In genomic region chr4:139411351-139411750, GRCm38 (mm10) we compare ENCODE assay signal across 29 mouse cellular contexts. TPM values are rescaled to one million over a fixed set of nuclear protein-coding genes. Genes with fewer than 3 reads are reported as not detected.
DNase-seq lines count a peak whose midpoint lies in the region; ATAC-seq and TF ChIP-seq lines count a peak whose summit lies in the region.
"Had no signal": no experiment of that assay in that cellular context is flagged by ENCODE, and none has a peak within 500 bp of the region (broad histone marks: within the 10 kb centered on the region; RNA-seq: fewer than 3 reads in every experiment).

No protein-coding gene starts in this region.

- no peak overlapping the region for H3K27ac ChIP-seq in forebrain, postnatal 0 days (ENCODE audit: low read depth, low read length)
- H3K27ac ChIP-seq: embryonic facial prominence, embryonic 10.5 days; forebrain, embryonic 15.5 days; heart, embryonic 13.5 days; hindbrain, postnatal 0 days; limb, embryonic 12.5 days; macrophage; neural tube, embryonic 13.5 days; stomach, embryonic 15.5 days had no signal

- 95% methylated on average over 3 of the region's 3 CpGs for WGBS in forebrain, postnatal 0 days

- H3K4me1 ChIP-seq in forebrain, postnatal 0 days (ENCODE audit: insufficient read depth), result no peaks in the 10 kb centered on the region
- H3K4me1 ChIP-seq: embryonic facial prominence, embryonic 10.5 days; forebrain, embryonic 15.5 days; heart, embryonic 13.5 days; limb, embryonic 12.5 days; neural tube, embryonic 13.5 days; stomach, embryonic 15.5 days had no signal

- no peak overlapping the region for H3K4me3 ChIP-seq in forebrain, postnatal 0 days (ENCODE audit: low read depth, low read length)
- H3K4me3 ChIP-seq: embryonic facial prominence, embryonic 10.5 days; forebrain, embryonic 15.5 days; heart, embryonic 13.5 days; limb, embryonic 12.5 days; myocyte; neural tube, embryonic 13.5 days; stomach, embryonic 15.5 days had no signal

- no peak overlapping the region for H3K4me2 ChIP-seq in forebrain, postnatal 0 days (ENCODE audit: low read depth)
- H3K4me2 ChIP-seq: forebrain, embryonic 15.5 days; heart, embryonic 13.5 days; limb, embryonic 12.5 days; liver, embryonic 11.5 days; neural tube, embryonic 13.5 days; stomach, embryonic 15.5 days had no signal

- peak; percentile 27 to 37 for DNase-seq in cerebellum, postnatal 25 days
- peak; percentile 52 to 53 for DNase-seq in heart, postnatal 10 days
- DNase-seq in heart, postnatal 4 days, result no peak
- peak; percentile 75 for DNase-seq in adrenal gland, postnatal 25 days
- no peak for DNase-seq in forebrain, postnatal 0 days
- no peak for DNase-seq in kidney, postnatal 36 days
- DNase-seq: gastrocnemius, postnatal 14 days; kidney, postnatal 25 days; layer of hippocampus, postnatal 36 days; liver, postnatal 0 days; right cerebral cortex, adult 18-20 months; right cerebral cortex, postnatal 4 days; thymus, adult 18-20 months; thymus, postnatal 4 days had no signal

- intact Hi-C loops in heart, postnatal 10 days (cut with DNase I), result no loop called here

- no peaks in the 10 kb centered on the region for H3K27me3 ChIP-seq in forebrain, postnatal 0 days (ENCODE audit: insufficient read depth, low read length)
- H3K27me3 ChIP-seq: forebrain, embryonic 15.5 days; heart, embryonic 13.5 days; limb, embryonic 12.5 days; neural tube, embryonic 13.5 days; stomach, embryonic 15.5 days had no signal

- no peak overlapping the region for H3K9ac ChIP-seq in forebrain, postnatal 0 days
- H3K9ac ChIP-seq: forebrain, embryonic 15.5 days; heart, embryonic 13.5 days; limb, embryonic 12.5 days; liver, postnatal 0 days; neural tube, embryonic 13.5 days; stomach, embryonic 15.5 days had no signal

- peaks cover 95% of the 10 kb centered on the region for H3K36me3 ChIP-seq in forebrain, postnatal 0 days (ENCODE audit: insufficient read depth)

- no peak for TF ChIP-seq CTCF in forebrain, postnatal 0 days (IDR thresholded peaks at IDR 0.05; ENCODE audit: low read depth)

- no peaks in the 10 kb centered on the region for H3K9me3 ChIP-seq in forebrain, postnatal 0 days (ENCODE audit: low read length)
- H3K9me3 ChIP-seq: embryonic facial prominence, embryonic 10.5 days; forebrain, embryonic 15.5 days; heart, embryonic 13.5 days; limb, embryonic 12.5 days; neural tube, embryonic 13.5 days; stomach, embryonic 15.5 days had no signal

- ATAC-seq in cerebellum, adult (ENCODE audit: insufficient number of reproducible peaks, low FRiP score, low TSS enrichment), result no peak
- ATAC-seq in forebrain, postnatal 0 days, result no peak
- ATAC-seq: CD4-positive, CD25-positive, alpha-beta regulatory T cell, adult 4 months; forebrain, embryonic 15.5 days; hindbrain, postnatal 0 days; intestine, embryonic 16.5 days; liver, postnatal 0 days; lung, postnatal 0 days; midbrain, embryonic 16.5 days had no signal

RNA-seq across cellular contexts. Expression of gene Ubr4, which starts 58.9 kb away (rescaled TPM):
- total RNA-seq in heart, postnatal 10 days (2021), result 100 to 1,000 TPM; 124 to 125 TPM
- 100 to 1,000 TPM; 124 to 126 TPM for total RNA-seq in heart, postnatal 4 days (2021)
- total RNA-seq in adrenal gland, postnatal 25 days (2021), result 182 and 200 TPM in 2 replicates
- 89.6 and 106 TPM in 2 replicates for total RNA-seq in forebrain, postnatal 0 days (2014; rRNA removed)
- 39.3 and 59.1 TPM in 2 replicates for polyA plus RNA-seq in forebrain, postnatal 0 days (2015; fragmentation: Nextera tagmentation; extraction: Ambion mirVana)

RNA-seq across cellular contexts. Expression of gene Emc1, which starts 59.0 kb away (rescaled TPM):
- total RNA-seq in heart, postnatal 10 days (2021), result 10 to 100 TPM; 48.5 to 48.7 TPM
- total RNA-seq in heart, postnatal 4 days (2021), result 10 to 100 TPM; 46.8 to 50.1 TPM
- 45.8 and 58.2 TPM in 2 replicates for total RNA-seq in adrenal gland, postnatal 25 days (2021)
- total RNA-seq in forebrain, postnatal 0 days (2014; rRNA removed), result 46.2 and 65.8 TPM in 2 replicates
- 33.2 and 41.4 TPM in 2 replicates for polyA plus RNA-seq in forebrain, postnatal 0 days (2015; fragmentation: Nextera tagmentation; extraction: Ambion mirVana)

RNA-seq across cellular contexts. Expression of gene Mrto4, which starts 59.0 kb away (rescaled TPM):
- total RNA-seq in heart, postnatal 10 days (2021), result 10 to 100 TPM; 34.6 to 38.9 TPM
- total RNA-seq in heart, postnatal 4 days (2021), result 10 to 100 TPM; 46.5 to 47.7 TPM
- 61.4 and 68.9 TPM in 2 replicates for total RNA-seq in adrenal gland, postnatal 25 days (2021)
- 53.7 and 69.6 TPM in 2 replicates for total RNA-seq in forebrain, postnatal 0 days (2014; rRNA removed)
- polyA plus RNA-seq in forebrain, postnatal 0 days (2015; fragmentation: Nextera tagmentation; extraction: Ambion mirVana), result 75.5 and 80.7 TPM in 2 replicates

Comparison
In these comparisons a context has a peak if more than half of its experiments do, and no peak if none do; other contexts are left out.
1. DNase-seq: peak in cerebellum, postnatal 25 days (2 of 2), heart, postnatal 10 days (2 of 2) and adrenal gland, postnatal 25 days (single experiment); none in heart, postnatal 4 days (single experiment), forebrain, postnatal 0 days (single experiment) and kidney, postnatal 36 days (0 of 2).